25 mouse cellular contexts compared by ENCODE assay signal in genomic region chr3:82181500-82181899, GRCm38 (mm10).
"Had no signal": no experiment of that assay in that cellular context is flagged by ENCODE, and none has a peak within 500 bp of the region (broad histone marks: within the 10 kb centered on the region; RNA-seq: fewer than 3 reads in every experiment).

No protein-coding gene starts in this region.

- H3K27me3 ChIP-seq: heart, embryonic 12.5 days; hindbrain, embryonic 12.5 days; intestine, embryonic 15.5 days; limb, embryonic 12.5 days had no signal

- H3K36me3 ChIP-seq: heart, embryonic 10.5 days; heart, embryonic 12.5 days; hindbrain, embryonic 10.5 days; hindbrain, embryonic 12.5 days; intestine, embryonic 15.5 days; limb, embryonic 10.5 days; limb, embryonic 12.5 days had no signal

- H3K27ac ChIP-seq: gastrocnemius, adult 2 months; heart, embryonic 10.5 days; hindbrain, embryonic 10.5 days; hindbrain, embryonic 12.5 days; hindbrain, embryonic 14.5 days; intestine, embryonic 15.5 days; layer of hippocampus, adult 2 months; left cerebral cortex, adult 2 months; limb, embryonic 10.5 days; limb, embryonic 12.5 days had no signal

- H3K9me3 ChIP-seq: heart, embryonic 10.5 days; heart, embryonic 12.5 days; hindbrain, embryonic 10.5 days; hindbrain, embryonic 12.5 days; intestine, embryonic 15.5 days; limb, embryonic 10.5 days; limb, embryonic 12.5 days had no signal

- H3K4me3 ChIP-seq: gastrocnemius, adult 2 months; heart, embryonic 10.5 days; heart, embryonic 12.5 days; hindbrain, embryonic 10.5 days; hindbrain, embryonic 12.5 days; intestine, embryonic 15.5 days; layer of hippocampus, adult 2 months; left cerebral cortex, adult 2 months; limb, embryonic 10.5 days; limb, embryonic 12.5 days had no signal

- H3K4me2 ChIP-seq: heart, embryonic 12.5 days; hindbrain, embryonic 12.5 days; hindbrain, embryonic 14.5 days; intestine, embryonic 15.5 days; limb, embryonic 12.5 days had no signal

- H3K9ac ChIP-seq: heart, embryonic 12.5 days; hindbrain, embryonic 12.5 days; hindbrain, embryonic 14.5 days; intestine, embryonic 15.5 days; limb, embryonic 12.5 days had no signal

- DNase-seq: gastrocnemius, adult 2 months; gastrocnemius, postnatal 10 days; gastrocnemius, postnatal 25 days; heart, adult 18-20 months; heart, postnatal 10 days; heart, postnatal 4 days; kidney, adult 18-20 months; kidney, adult 8-10 months; kidney, postnatal 10 days; kidney, postnatal 25 days; kidney, postnatal 4 days had no signal

- H3K4me1 ChIP-seq: heart, embryonic 10.5 days; heart, embryonic 12.5 days; hindbrain, embryonic 10.5 days; hindbrain, embryonic 12.5 days; intestine, embryonic 15.5 days; limb, embryonic 10.5 days; limb, embryonic 12.5 days had no signal

- ATAC-seq: forebrain, embryonic 16.5 days; hindbrain, embryonic 16.5 days; inflammation-experienced regulatory T-cells, adult 6 months; intestine, embryonic 15.5 days; intestine, postnatal 0 days had no signal
